Mouse (Mus musculus) embryonic facial prominence, embryonic 11.5 days (tissue): Measurements from ENCODE around the gene Cav3. TPM values are rescaled to one million over a fixed set of nuclear protein-coding genes. Genes with fewer than 3 reads are reported as not detected.

Experiments used
- ATAC-seq: fragments of 200-750 bp; cut with Nextera tagmentation; replicated peaks from 2 replicates; pipeline ENCODE4 v1.8.0; 2017; ENCODE audit warnings: low read depth; ENCODE audit not compliant: insufficient number of reproducible peaks, low FRiP score, low TSS enrichment
- DNase-seq: peaks from one replicate; pipeline ENCODE4 v3.0.0-alpha.2; 2015; ENCODE audit warnings: low spot score
- H3K27ac ChIP-seq: fragments of 300-500 bp; sonication (generic); replicated peaks from 2 replicates; pipeline ENCODE4 v1.5.1; 2014; ENCODE audit warnings: mild to moderate bottlenecking, low read depth, low read length, control low read depth
- H3K27me3 ChIP-seq: fragments of 300-500 bp; sonication (generic); 2 replicates; pipeline ENCODE4 v1.6.1; 2014; ENCODE audit warnings: mild to moderate bottlenecking, low read length, moderate library complexity, mixed read lengths; ENCODE audit not compliant: control insufficient read depth, insufficient read depth
- H3K36me3 ChIP-seq: fragments of 300-500 bp; sonication (generic); replicated peaks from 2 replicates; pipeline ENCODE4 v1.6.1; 2014; ENCODE audit warnings: low read depth, mild to moderate bottlenecking, low read length, moderate library complexity, mixed read lengths; ENCODE audit not compliant: control insufficient read depth, insufficient read depth
- H3K4me1 ChIP-seq: fragments of 300-500 bp; sonication (generic); 2 replicates; pipeline ENCODE4 v1.6.1; 2014; ENCODE audit warnings: low read length, mixed read lengths; ENCODE audit not compliant: control insufficient read depth, insufficient read depth
- H3K4me2 ChIP-seq: fragments of 300-500 bp; sonication (generic); 2 replicates; pipeline ENCODE4 v1.6.1; 2014; ENCODE audit warnings: low read depth, mild to moderate bottlenecking, control low read depth, low read length, moderate library complexity
- H3K4me3 ChIP-seq: fragments of 300-500 bp; sonication (generic); 2 replicates; pipeline ENCODE4 v1.5.1; 2014; ENCODE audit warnings: low read depth, low read length, control low read depth
- H3K9ac ChIP-seq: fragments of 300-500 bp; sonication (generic); replicated peaks from 2 replicates; pipeline ENCODE4 v1.6.1; 2014; ENCODE audit warnings: mild to moderate bottlenecking, control low read depth, low read length
- H3K9me3 ChIP-seq: fragments of 300-500 bp; sonication (generic); replicated peaks from 2 replicates; pipeline ENCODE4 v1.6.1; 2016; ENCODE audit warnings: mild to moderate bottlenecking, low read length, inconsistent platforms, mixed read lengths; ENCODE audit not compliant: control insufficient read depth
- WGBS: fragments of 180-500 bp; shearing (Covaris S2); extraction: QIAGEN DNeasy Blood & Tissue Kit; methylation state at CpG from one replicate; pipeline ENCODE4 v1.1.7; 2014; 5-methylcytosine and 5-hydroxymethylcytosine counted together
- polyA plus RNA-seq: library from polyadenylated mRNA; unstranded; fragments of >200 nt; fragmentation: Nextera tagmentation; extraction: Ambion mirVana; gene quantifications from 2 replicates; pipeline ENCODE4 v1.2.1, GENCODE M21; 2014

The Cav3 gene
- 0.72 TPM in 1 of 2 replicates, not detected in the other for polyA plus RNA-seq

- H3K27me3 ChIP-seq, result no peaks in the 10 kb centered on the region
- no peak within 1 kb of the TSS for H3K4me3 ChIP-seq
- no peaks in the 10 kb centered on the region for H3K4me1 ChIP-seq
- H3K27ac ChIP-seq, result no peak within 1 kb of the TSS
- WGBS, result 72% methylated on average over 12 of the region's 12 CpGs
- H3K4me2 ChIP-seq, result no peak within 1 kb of the TSS
- H3K9ac ChIP-seq, result no peak within 1 kb of the TSS
- ATAC-seq, result no peak
- no peak for DNase-seq
- H3K36me3 ChIP-seq, result no peaks in the 10 kb centered on the region
- H3K9me3 ChIP-seq, result no peaks in the 10 kb centered on the region
Measured at GRCm38 (mm10) chr6:112459341-112459749, at the start of gene Cav3. Gene Cav3 (plus strand): TSS chr6:112459505.

- Histone ChIP-seq H3K9me3 (no peaks in the 10 kb centered on the region), H3K9ac (no peak overlapping the region), H3K27me3 (no peaks in the 10 kb centered on the region), H3K4me1 (no peaks in the 10 kb centered on the region), H3K4me3 (no peak overlapping the region), H3K27ac (no peak overlapping the region), H3K36me3 (no peaks in the 10 kb centered on the region), H3K4me2 (no peak overlapping the region)
- no peak for ATAC-seq
- DNase-seq, result no peak
- WGBS, result 86% methylated on average over 9 of the region's 9 CpGs
Measured at GRCm38 (mm10) chr6:112419333-112419732, 40.0 kb upstream of the Cav3 start.

- Histone ChIP-seq H3K36me3 (no peaks in the 10 kb centered on the region), H3K9me3 (no peaks in the 10 kb centered on the region), H3K4me1 (no peaks in the 10 kb centered on the region), H3K4me2 (no peak overlapping the region), H3K4me3 (no peak overlapping the region), H3K9ac (no peak overlapping the region), H3K27ac (no peak overlapping the region), H3K27me3 (no peaks in the 10 kb centered on the region)
- ATAC-seq, result no peak
- no peak for DNase-seq
- 92% methylated on average over 1 of the region's 1 CpGs for WGBS
Measured at GRCm38 (mm10) chr6:112420883-112421282, 38.4 kb upstream of the Cav3 start.

- no peaks in the 10 kb centered on the region for H3K27me3 ChIP-seq
- no peaks in the 10 kb centered on the region for H3K4me1 ChIP-seq
- H3K4me2 ChIP-seq, result no peak overlapping the region
- H3K4me3 ChIP-seq, result no peak overlapping the region
- ATAC-seq (no peak), DNase-seq (no peak)
- no peak overlapping the region for H3K9ac ChIP-seq
- no peaks in the 10 kb centered on the region for H3K9me3 ChIP-seq
- H3K27ac ChIP-seq, result no peak overlapping the region
- no peaks in the 10 kb centered on the region for H3K36me3 ChIP-seq
- WGBS, result 86% methylated on average over 8 of the region's 8 CpGs
Measured at GRCm38 (mm10) chr6:112423746-112424501, 35.4 kb upstream of the Cav3 start.

- DNase-seq, result no peak
- Histone ChIP-seq H3K27ac (no peak overlapping the region), H3K36me3 (no peaks in the 10 kb centered on the region), H3K9ac (no peak overlapping the region), H3K4me1 (no peaks in the 10 kb centered on the region), H3K27me3 (no peaks in the 10 kb centered on the region), H3K4me3 (no peak overlapping the region), H3K4me2 (no peak overlapping the region), H3K9me3 (no peaks in the 10 kb centered on the region)
- ATAC-seq, result no peak
- WGBS, result 77% methylated on average over 6 of the region's 6 CpGs
Measured at GRCm38 (mm10) chr6:112426018-112426732, 33.1 kb upstream of the Cav3 start.

- H3K4me1 ChIP-seq, result no peaks in the 10 kb centered on the region
- H3K27ac ChIP-seq, result no peak overlapping the region
- no peak overlapping the region for H3K9ac ChIP-seq
- H3K36me3 ChIP-seq, result no peaks in the 10 kb centered on the region
- ATAC-seq, result no peak
- no peaks in the 10 kb centered on the region for H3K9me3 ChIP-seq
- no peak for DNase-seq
- no peak overlapping the region for H3K4me2 ChIP-seq
- H3K4me3 ChIP-seq, result no peak overlapping the region
- no peaks in the 10 kb centered on the region for H3K27me3 ChIP-seq
- 84% methylated on average over 3 of the region's 3 CpGs for WGBS
Measured at GRCm38 (mm10) chr6:112445675-112446074, 13.6 kb upstream of the Cav3 start.

GRCm38 (mm10) chr6:112461459-112461858 is 2.2 kb downstream of the Cav3 start:
- Histone ChIP-seq H3K4me1 (no peaks in the 10 kb centered on the region), H3K4me3 (no peak overlapping the region), H3K9ac (no peak overlapping the region), H3K4me2 (no peak overlapping the region), H3K27me3 (no peaks in the 10 kb centered on the region), H3K9me3 (no peaks in the 10 kb centered on the region), H3K27ac (no peak overlapping the region), H3K36me3 (no peaks in the 10 kb centered on the region)
- DNase-seq, result no peak
- ATAC-seq, result no peak
- 93% methylated on average over 5 of the region's 5 CpGs for WGBS

- WGBS, result 79% methylated on average over 6 of the region's 6 CpGs
- Histone ChIP-seq H3K4me2 (no peak overlapping the region), H3K4me3 (no peak overlapping the region), H3K4me1 (no peaks in the 10 kb centered on the region), H3K27ac (no peak overlapping the region), H3K9ac (no peak overlapping the region), H3K36me3 (no peaks in the 10 kb centered on the region), H3K9me3 (no peaks in the 10 kb centered on the region), H3K27me3 (no peaks in the 10 kb centered on the region)
- DNase-seq (no peak), ATAC-seq (no peak)
Measured at GRCm38 (mm10) chr6:112463331-112463730, 4.0 kb downstream of the Cav3 start.
